Mouse (Mus musculus) A20 (cell line): ENCODE measurements around the gene Gpd2.

Source experiments
- DNase-seq: peaks from one replicate; pipeline ENCODE4 v3.0.0-alpha.2; 2011; ENCODE audit warnings: low read depth, low spot score

Gpd2 gene

DNA sequence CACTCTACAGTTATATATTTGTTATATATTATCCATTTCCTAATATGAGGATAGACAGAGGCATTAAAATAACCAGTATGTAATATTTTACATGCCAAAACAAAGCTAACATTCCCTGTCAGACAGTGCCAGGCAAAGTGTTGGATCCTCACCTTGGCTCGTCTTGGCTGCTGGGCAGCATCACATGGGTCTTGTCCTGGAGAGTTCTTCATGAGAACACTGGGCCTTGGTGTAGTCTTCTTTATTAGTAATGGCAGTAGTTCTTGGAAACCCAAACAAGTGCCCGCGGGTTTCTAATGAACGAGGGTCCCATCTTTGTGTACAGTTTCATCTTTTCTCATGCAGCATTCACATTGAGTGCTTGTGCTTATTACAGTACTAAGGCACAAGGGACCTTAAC, 59.8 kb downstream of the Gpd2 start:
- DNase-seq = no peak

DNA sequence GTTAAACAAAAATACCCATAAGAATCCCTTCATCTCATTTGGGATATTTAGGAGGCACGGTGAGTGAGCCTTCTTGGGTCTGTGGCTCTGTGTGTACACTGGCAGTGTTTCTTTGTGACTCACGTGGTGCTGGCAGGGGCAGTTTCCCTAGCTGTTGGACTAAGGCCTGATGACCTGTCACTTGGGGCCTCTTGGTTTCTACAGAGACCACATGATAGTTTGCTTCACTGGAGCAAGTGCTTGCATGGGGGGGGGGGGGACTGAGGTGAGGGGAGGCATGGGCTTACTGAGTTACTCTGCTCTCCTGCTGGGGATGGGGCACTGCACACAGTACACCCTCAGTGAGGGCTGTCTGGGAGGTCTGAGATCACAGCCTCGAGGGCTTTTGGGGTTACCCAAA, 64.1 kb downstream of the Gpd2 start:
- no peak for DNase-seq

DNA sequence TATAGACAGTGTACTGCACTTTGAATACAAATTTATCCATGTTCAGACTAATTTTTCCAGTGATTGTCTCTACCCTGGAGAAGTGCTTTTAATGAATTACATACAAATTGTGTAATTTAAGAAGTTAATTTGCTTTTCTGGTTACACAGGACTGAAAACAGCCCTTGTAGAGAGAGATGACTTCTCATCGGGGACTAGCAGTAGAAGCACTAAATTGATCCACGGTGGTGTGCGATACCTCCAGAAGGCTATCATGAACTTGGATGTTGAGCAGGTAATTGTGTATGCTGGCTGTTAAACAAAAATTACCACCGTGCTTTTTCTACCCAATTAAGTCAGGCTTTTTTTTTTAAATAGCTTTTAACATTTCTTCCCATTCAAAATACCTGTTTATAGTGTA, 66.8 kb downstream of the Gpd2 start:
- DNase-seq = no peak

DNA sequence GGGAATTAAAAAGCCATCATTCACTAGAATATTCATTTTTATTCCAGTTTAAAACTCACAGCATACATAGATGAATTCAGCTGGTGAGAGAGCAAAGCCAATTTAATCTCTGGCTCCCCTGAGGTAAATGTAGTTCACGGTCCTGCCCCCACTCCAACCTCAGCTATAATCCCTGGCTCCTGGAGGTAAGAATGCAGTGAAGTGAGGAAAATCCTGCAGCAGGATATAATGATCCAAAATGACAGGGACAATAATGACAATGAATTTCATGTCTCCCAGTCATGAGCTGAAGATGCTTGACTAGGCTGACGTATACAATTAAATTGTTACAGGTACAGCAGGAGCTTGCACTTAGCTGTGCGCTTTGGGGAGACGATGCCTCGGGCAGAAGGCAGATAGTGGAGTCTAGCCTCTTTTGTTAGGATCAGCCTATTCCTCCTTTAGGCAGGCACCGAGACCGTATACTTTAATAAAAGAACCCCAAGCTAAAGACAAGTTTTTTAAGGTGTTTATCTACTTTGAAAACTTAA, 74.9 kb downstream of the Gpd2 start:
- DNase-seq = no peak

DNA sequence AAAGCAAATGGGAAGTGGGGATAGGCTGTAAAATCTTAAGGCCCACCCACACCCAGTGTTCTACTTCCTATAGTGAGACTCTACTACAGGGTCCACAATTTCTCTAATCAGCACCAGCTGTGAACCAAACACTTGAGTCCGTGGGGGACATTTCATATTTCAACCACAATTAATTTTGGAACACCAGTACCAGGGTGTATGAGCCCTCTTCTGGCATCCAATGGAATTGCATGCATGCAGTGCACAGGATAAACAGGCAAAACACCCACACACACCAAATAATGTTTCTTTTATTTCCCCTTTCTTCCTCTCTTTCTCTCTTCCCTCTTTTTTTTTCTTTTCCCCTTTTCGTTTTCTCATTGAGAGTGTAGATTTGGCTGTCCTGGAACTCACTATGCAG, 78.6 kb downstream of the Gpd2 start:
- DNase-seq = peak; percentile 52

DNA sequence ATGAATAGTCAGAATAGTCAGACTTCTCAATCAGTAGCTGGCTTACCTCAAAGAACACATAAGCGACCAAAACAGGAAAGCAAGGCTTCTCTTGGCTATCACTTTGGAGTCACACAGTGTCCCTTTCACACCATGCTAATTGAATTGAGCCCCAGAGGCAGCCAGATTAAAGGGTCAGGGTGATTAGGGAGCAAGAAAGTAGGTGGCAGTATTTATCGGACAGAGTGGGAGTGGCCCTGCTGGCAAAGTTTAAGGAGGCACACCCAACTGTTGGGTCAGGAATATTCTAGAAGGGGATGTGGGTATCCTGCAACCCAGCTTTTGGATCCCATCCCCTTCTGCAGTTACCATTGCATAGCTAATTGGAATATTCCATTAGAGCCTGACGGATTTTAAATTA, 80.9 kb downstream of the Gpd2 start:
- DNase-seq = no peak

DNA sequence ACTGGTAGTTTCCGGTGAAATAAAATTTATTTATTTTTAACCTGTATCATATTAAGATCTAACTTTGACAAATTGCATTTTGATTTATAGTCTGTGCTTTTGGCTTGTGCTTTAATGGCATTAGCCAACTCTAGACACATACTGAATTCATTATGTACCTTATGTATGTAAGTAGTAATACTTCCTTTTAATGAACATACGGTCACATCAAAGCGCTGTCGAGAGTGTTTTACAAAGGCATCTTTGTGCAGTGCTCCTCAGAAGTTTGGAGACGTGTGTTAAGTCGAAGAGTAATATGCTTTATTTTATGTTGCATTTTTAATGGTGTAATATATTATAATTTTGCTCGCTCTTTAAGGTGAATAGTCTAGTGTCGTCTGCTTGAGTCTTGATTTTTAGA, 88.7 kb downstream of the Gpd2 start:
- DNase-seq = no peak

DNA sequence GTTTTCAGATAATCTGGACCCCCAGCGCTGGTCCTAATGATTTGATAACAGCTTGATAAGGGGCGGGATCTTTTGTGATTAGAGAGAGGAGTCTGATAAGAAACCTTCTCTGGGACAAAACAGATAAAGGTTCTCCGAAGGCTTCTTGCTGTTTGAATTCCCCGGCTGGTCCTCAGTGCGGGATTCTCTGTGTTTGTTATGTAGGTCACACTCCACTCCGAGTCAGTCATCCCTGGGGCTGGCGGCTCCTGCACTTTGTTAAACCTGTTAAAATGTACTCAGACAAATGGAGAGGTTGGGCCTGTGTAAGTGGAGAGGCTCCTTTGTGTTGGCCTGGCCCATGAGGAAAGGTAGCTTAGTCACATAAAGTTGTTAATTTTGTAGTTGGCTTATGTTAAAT, 91.9 kb downstream of the Gpd2 start:
- DNase-seq = no peak

DNA sequence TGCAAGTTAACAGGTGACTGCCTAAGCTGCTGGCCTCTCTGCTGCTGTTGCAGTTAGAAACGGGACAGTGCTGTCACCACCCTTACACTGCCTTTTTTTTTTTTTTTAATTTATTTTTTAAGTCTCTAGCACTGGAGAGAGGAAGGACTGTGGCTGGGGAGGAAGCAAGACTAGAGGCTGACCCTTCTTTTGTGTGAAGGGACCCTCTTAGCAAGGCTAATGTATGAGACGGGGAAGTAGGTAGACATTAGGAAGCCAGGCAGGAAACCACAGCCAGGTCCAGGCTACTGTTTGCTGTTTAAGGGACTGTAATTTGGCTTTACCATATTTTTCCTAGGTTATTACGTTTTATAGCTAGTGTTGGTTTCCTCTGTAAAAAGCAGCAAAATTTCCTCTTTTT, 93.4 kb downstream of the Gpd2 start:
- peak; percentile 26 for DNase-seq

DNA sequence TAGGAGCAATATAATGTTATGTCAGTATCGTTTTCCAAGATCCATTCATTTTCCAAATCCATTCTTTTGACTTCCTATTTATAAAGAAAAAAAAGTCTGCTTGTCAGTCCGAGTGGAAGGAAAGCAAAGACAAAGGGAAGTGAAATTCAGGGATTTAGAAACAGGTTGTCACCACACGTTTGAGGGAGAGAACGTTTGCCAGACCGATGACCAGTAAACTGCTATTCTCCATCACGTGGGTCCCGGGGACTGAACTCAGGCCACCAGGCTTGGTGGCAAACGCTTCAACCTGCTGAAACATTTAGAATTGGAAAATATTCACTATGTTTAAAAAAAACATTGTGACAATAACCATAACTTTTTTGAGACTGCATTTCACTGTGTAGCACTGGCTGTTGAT, 93.8 kb downstream of the Gpd2 start:
- peak; percentile 14 for DNase-seq

DNA sequence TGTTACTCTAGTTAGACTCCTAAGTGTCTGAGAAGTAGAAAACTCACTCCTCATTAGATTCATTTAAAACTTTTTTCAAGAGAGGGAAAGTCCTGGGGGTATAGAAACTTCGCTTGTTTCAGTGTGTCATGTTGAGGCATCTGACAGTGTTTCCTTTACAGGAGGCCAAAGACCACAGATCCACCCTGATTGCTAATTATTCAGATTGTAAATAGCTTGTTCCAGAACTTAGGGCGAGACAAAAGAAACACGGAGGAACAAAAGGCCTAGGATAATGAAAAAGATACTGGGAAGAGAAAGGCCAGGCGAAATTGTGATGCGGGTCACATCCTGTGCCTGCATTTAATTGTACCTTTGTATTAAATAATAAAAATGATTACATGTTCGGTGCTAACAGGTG, 96.0 kb downstream of the Gpd2 start:
- DNase-seq = no peak

DNA sequence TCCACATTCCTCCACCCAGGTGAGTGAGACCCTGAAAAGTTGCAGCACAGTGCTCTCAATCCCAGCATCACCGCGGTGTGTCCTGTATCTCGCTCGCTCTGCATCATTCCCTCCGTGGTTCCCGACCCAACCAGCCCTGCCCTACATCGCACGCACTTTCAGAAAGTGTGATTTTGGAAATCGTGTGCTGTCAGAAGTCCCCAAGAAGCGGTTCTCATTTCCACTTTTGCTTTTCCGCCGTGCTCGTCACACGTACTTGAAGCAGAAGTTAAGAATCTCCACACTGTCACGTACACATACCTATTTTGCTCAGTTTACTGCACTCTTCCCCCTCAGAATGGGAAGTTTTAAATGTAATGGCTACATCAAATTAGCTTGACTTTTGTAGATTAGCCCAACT, 98.0 kb downstream of the Gpd2 start:
- no peak for DNase-seq

DNA sequence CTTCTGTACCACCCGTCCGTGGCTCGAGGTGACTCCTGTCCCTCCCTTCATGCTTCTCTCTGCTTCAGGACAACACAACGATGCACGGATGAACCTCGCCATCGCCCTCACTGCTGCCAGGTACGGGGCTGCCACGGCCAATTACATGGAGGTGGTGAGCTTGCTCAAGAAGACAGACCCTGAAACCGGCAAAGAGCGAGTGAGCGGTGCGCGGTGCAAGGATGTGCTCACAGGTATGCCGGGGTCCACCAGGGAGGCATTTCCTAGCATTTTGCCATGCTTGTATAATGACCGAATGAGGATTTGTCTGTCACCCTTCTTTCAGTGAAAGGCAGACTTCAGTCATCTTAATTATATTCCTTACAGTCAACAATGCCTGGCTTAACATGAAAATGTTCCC, 101.3 kb downstream of the Gpd2 start:
- no peak for DNase-seq

DNA sequence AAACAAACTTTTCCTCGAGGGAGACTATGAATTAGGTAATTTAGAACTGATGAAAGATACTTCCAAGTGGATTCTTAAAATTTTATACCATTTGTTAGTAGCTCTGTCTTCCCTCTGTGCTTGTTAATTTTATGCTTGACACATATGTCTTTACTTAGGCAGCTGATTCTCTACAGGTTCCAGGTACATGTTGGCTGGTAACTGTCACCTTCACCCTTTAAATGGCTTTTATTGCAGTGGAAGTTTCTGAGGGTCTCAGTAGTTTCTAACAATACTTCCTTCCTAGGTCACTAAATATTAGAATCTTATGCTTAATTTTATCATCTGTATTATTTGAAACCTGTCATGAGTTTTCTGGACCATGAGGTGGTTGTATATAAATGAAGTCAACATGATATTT, 105.5 kb downstream of the Gpd2 start:
- no peak for DNase-seq

DNA sequence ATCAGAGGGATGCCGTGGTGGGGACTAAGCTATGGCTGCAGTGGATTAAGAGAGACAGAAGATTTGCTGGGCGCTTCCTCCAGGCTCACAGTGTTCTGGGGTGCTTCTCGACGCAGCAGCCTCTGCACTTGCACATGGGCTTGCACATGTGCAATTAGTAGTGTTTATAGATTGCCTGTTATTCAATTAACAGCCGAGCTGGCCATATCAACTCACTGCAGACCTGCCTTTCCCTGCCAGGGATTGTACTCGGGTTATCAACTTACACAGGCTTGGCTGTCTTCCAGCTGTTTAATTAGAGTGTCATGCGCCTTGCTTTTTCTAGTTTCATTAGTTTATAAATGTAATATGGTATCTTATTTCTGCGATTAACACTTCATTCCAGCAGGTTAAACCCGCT, 113.2 kb downstream of the Gpd2 start:
- no peak for DNase-seq

DNA sequence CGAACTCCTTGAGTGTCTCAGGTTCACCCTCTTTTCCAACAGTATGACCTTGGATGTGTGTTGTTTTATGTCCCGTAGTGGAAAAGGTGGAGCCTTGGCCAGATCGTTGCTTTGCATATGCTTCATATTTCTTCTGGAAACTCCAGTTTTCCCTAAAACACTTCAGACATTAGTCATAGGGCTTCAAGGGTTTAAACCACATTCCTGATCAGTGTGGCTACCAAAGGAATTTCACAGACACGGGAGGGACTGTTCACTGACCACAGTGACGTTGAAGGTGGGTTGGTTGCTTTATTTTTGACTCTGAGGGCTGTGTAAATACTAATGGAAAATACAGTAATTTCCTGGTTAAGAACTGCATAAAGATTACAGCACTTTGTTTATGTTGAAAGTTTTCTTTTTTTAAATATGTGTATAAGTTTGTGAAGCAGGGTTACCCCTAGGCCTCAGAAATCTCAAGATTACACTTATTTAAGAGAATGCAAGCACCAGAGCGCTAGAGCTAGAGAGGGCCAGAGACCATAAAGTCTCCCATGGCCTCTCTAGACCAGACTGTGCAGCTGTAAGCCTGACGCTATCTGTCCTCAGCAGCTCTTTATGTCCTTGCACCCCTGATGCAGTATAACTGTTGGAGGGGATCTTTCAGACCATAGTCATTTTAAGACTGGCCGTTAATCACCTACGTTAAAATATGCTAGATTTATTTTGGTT, 116.4 kb downstream of the Gpd2 start:
- no peak for DNase-seq

DNA sequence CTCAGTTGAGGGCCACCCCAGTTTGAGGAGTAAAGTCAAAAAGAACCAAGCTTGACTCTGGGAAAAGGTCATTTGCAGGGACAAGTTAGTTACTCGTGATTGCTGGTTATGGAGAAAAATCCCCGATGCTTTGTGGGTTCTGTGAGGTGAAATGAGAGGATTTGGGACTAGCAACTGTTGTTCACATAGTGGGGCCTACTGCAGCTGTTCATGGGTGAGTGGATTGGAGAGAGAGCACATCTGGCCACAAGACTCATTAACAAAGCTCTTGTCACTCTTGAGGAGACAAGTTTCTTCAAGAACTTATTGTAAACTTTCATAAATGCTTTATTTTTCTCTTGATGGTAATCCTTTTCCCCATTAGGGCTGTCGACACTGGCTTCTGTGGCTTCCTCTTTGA, 117.4 kb downstream of the Gpd2 start:
- DNase-seq = no peak

DNA sequence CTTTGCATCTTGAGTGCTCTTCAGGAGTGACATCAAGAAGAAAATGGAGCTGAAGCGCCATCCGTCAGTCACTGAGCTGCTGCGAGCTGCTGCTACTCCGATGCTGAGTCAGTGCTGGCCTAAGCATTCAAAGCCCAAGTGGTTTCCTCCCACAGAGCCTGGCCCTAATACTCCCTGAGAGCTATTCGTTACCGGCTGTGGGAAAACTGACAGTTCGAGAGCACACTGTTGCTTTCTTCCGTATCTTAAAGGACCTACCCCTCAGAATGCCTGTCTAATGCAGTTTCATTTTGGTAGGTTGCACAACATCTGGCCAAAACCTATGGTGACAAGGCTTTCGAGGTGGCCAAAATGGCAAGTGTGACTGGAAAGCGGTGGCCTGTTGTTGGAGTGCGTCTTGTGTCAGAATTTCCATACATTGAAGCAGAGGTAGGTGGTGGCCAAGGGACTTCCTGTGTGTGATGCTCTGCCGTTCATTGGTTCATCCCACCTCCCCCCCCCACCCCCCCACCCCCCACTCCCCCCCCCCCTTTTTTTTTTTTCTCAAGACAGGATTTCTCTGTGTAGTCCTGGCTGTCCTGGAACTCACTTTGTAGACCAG, 118.9 kb downstream of the Gpd2 start:
- no peak for DNase-seq

DNA sequence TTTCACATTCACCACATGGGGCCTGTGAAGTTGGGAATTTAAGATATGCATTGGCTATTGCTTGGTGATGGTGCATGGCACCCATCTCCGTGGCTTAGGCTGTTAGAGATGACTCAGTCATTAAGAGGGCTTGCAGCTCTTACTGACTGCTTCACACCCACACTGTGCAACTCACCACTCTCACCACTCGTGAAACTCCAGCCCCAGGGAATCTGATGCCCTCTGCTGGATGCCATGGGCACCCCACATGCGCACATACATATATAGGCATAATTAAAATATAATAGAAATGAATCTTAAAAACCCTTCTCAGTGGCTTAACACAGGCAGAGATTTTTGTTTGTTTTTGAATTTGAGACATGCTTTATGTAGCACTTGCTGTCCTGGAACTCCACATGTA, 125.1 kb downstream of the Gpd2 start:
- DNase-seq = peak; percentile 26

DNA sequence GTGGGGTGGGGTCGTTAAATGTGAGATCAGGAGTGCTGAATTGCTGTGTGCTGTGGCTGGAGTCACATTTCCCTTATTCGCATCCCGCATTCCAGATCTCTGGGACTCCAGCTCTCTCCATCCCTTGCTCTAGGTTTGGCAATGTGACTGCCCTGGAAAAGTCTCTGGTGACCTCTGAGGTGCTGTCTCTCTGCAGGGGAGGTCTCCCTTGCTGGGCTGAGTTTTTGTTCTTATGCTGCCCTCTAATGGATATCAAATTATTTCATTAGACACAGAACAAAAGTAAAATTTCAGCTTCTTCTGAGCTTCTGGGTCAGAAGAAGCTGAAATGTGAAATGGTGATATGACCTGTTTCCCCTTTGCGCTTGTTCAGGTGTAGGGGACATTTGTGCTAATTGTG, 137.2 kb downstream of the Gpd2 start:
- DNase-seq = peak; percentile 19

DNA sequence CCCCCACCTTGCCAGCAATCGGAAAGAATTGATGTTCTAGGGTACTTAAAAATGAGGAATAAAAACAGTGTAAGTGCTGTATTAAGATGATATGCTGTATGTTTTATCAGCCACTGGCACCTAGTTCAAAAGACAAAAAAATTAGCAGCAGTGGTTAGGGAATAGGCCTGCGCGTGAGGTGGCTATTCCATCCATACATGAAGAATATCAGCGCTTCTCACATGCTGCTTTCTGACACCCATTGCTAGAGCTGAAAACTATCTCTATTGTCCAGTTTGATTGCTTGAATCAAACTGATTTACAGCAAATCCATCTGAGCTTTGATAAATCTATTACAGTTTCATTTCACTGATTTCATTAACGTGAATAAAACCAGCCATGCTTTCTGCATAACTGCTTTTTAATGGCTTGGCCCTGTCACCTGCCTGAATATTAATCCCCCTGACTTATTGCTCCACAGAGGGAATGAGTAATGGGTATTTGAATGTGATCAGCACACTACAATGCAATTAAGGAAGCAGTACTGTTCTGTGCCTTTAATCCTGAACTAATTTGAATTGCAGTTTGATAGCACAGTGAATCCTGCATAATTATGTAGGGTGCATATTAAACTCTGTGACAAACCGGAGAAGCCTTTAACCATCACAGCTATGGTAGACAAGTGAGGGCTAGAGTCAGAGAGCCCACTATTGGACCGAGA, 137.9 kb downstream of the Gpd2 start:
- no peak for DNase-seq

DNA sequence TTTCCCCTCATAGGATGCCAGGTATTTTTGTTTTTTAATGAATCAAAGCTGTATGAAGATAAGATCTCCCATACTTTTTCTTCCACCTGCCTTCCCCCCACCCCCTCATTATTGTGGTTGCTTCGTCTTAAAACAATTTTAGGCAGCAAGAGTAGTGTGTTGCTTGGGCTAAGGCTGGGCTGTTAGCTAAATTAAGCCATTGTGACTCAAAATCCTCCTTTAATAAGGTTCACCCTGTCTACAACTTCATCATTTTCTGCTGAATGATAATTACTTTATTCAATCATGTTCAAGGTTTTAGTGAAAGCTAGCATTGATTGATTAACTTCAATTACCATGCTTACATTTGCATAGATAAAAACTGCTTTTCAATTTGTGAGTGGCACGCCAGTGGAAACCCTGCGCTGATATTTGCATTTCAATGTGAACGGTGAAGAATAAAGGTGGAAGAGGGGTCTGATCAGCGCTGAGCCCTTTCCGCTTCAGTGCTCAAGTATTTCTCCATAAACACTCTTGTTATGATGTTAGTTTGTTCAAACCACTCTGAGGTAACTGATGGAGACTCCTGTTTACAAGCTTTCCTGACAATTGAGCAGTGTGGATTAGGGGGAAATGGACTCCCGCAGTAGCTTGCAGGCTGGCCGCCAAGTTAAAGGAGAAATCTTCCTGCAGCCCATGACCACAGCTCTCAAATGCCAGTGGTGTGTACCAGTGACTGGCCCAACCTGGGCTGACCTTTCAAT, 140.9 kb downstream of the Gpd2 start:
- no peak for DNase-seq
